Mouse (Mus musculus) neutrophil, adult 5-6 weeks (primary cell): ENCODE data around the gene Alg5. TPM values are rescaled to one million over a fixed set of nuclear protein-coding genes. Genes with fewer than 3 reads are reported as not detected.

Experiments used
- ATAC-seq: fragments of 151-379, 151-347 bp; 2 replicates; pipeline ENCODE4 v1.8.0; 2017; ENCODE audit warnings: mild to moderate bottlenecking, moderate TSS enrichment; ENCODE audit not compliant: insufficient number of reproducible peaks, poor library complexity, low FRiP score, severe bottlenecking; ENCODE audit errors: extremely low read depth
- total RNA-seq: library from RNA; stranded (forward); fragments of 200-1000 nt; gene quantifications from 2 replicates; pipeline ENCODE4 v1.2.3, GENCODE M21; 2017

Gene Alg5
- total RNA-seq, 1 experiment from 2014 or later: 23.9 TPM

- no peak for ATAC-seq
Observed at GRCm38 (mm10) chr3:54769349-54770275, 34.3 kb downstream of the Alg5 start.

- no peak for ATAC-seq
Observed at GRCm38 (mm10) chr3:54773613-54774012, 38.3 kb downstream of the Alg5 start.

- no peak for ATAC-seq
Observed at GRCm38 (mm10) chr3:54775989-54776631, 40.8 kb downstream of the Alg5 start.

- ATAC-seq: no peak
Observed at GRCm38 (mm10) chr3:54790601-54791000, 55.3 kb downstream of the Alg5 start.

GRCm38 (mm10) chr3:54791822-54792677 is 56.7 kb downstream of the Alg5 start:
- no peak for ATAC-seq

GRCm38 (mm10) chr3:54793762-54794161 is 58.4 kb downstream of the Alg5 start:
- no peak for ATAC-seq

- ATAC-seq: no peak
Observed at GRCm38 (mm10) chr3:54795379-54795778, 60.0 kb downstream of the Alg5 start.

GRCm38 (mm10) chr3:54795806-54796205 is 60.5 kb downstream of the Alg5 start:
- ATAC-seq: no peak

- peak; percentile 41; the same call in 1 of the 2 replicates for ATAC-seq
Observed at GRCm38 (mm10) chr3:54797211-54797610, 61.9 kb downstream of the Alg5 start.

Other genes starting within 250 kb of the Alg5 start
- 160 and 167 TPM in 2 replicates for gene Supt20, start 42.7 kb upstream of the Alg5 start, total RNA-seq
- 1.2 TPM in 1 of 2 replicates, not detected in the other for gene Gm21958, start 21.2 kb upstream of the Alg5 start, total RNA-seq
- 75.8 and 93.7 TPM in 2 replicates for gene Exosc8, start 146 bp upstream of the Alg5 start, total RNA-seq
- not detected in 2 replicates for gene Smad9, start 20.0 kb downstream of the Alg5 start, total RNA-seq
- gene Rfxap, start 72.3 kb downstream of the Alg5 start, total RNA-seq: 62.1 and 64.8 TPM in 2 replicates
- gene Sertm1, start 180.3 kb downstream of the Alg5 start, total RNA-seq: not detected in 2 replicates